Mouse (Mus musculus): ENCODE measurements at regions not wholly inside any gene's neighbourhood (a gene's known extent, or its start where the extent isn't known, plus 50 kb on each side); places are given as distances from the start of the nearest gene placed in this dataset.

GRCm38 (mm10) chr7:128868799-128869198, 124.1 kb downstream of the Sec23ip start:
- no peaks in the 10 kb centered on the region for H3K27me3 ChIP-seq (ENCODE audit: insufficient read depth, low read length)
- no peak overlapping the region for H3K4me2 ChIP-seq (replicated peaks; ENCODE audit: low read depth, low read length)
- H3K36me3 ChIP-seq (ENCODE audit: insufficient read depth, low read length) = no peaks in the 10 kb centered on the region
- no peaks in the 10 kb centered on the region for H3K4me1 ChIP-seq (ENCODE audit: insufficient read depth, low read length)
- H3K9ac ChIP-seq (replicated peaks; ENCODE audit: low read length) = no peak overlapping the region
- ATAC-seq (ENCODE audit: low FRiP score, low TSS enrichment) = no peak
- H3K9me3 ChIP-seq (ENCODE audit: low read length) = no peaks in the 10 kb centered on the region
- H3K4me3 ChIP-seq (ENCODE audit: low read length) = no peak overlapping the region
- no peak overlapping the region for H3K27ac ChIP-seq (ENCODE audit: low read length)
- WGBS = 80% methylated on average over 2 of the region's 2 CpGs

- Histone ChIP-seq H3K9me3 (ENCODE audit: low read length) (no peaks in the 10 kb centered on the region), H3K9ac (replicated peaks; ENCODE audit: low read length) (no peak overlapping the region), H3K4me2 (replicated peaks; ENCODE audit: low read depth, low read length) (no peak overlapping the region), H3K4me3 (ENCODE audit: low read length) (no peak overlapping the region), H3K27ac (ENCODE audit: low read length) (no peak overlapping the region), H3K27me3 (ENCODE audit: insufficient read depth, low read length) (no peaks in the 10 kb centered on the region), H3K4me1 (ENCODE audit: insufficient read depth, low read length) (no peaks in the 10 kb centered on the region), H3K36me3 (ENCODE audit: insufficient read depth, low read length) (no peaks in the 10 kb centered on the region)
- no peak for ATAC-seq (ENCODE audit: low FRiP score, low TSS enrichment)
- 69% methylated on average over 3 of the region's 3 CpGs for WGBS
Measured at GRCm38 (mm10) chr7:128884015-128884414, 139.3 kb downstream of the Sec23ip start.

DNA sequence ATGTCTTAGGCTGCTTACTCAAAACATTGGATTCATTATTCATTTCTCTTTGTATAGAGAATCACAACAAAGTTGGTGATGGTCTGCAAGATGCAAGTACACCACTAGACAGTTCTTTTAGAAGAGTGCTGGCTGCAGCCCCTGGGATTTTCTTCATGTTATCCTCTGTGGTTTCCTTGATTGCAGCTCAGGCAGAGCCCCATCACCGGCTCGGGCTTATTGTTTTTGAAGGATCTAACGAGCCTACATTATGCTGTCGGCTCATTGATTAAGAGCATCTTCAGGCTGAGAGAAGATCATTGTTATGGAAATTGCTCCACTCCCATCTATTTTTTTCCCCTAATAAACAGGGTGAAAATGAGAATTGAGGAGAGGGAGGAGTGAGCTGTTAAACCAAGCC, 140.8 kb downstream of the Sec23ip start:
- no peak overlapping the region for H3K27ac ChIP-seq (ENCODE audit: low read length)
- H3K9ac ChIP-seq (replicated peaks; ENCODE audit: low read length) = no peak overlapping the region
- WGBS = 66% methylated on average over 4 of the region's 4 CpGs
- no peak for ATAC-seq (ENCODE audit: low FRiP score, low TSS enrichment)
- no peaks in the 10 kb centered on the region for H3K36me3 ChIP-seq (ENCODE audit: insufficient read depth, low read length)
- no peaks in the 10 kb centered on the region for H3K9me3 ChIP-seq (ENCODE audit: low read length)
- H3K4me3 ChIP-seq (ENCODE audit: low read length) = no peak overlapping the region
- no peak overlapping the region for H3K4me2 ChIP-seq (replicated peaks; ENCODE audit: low read depth, low read length)
- H3K27me3 ChIP-seq (ENCODE audit: insufficient read depth, low read length) = no peaks in the 10 kb centered on the region
- no peaks in the 10 kb centered on the region for H3K4me1 ChIP-seq (ENCODE audit: insufficient read depth, low read length)

DNA sequence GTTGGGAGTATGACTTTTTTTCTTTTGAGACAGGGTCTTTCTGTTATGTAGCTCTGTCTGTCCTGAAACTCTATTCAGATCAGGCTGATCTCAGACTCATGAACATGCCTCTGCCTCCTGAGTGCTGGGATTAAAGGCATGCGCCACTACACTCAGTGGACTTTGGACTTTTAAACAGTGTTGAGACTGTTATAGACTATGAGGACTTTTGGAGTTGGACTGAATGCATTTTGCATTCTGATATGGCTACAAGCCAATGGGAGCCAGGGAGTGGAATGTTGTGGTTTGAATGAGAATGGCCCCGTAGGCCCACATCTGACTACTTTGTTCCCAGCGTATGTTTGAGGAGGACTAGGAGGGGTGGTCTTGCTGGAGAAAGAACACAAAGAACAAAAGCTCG, 165.4 kb downstream of the Sec23ip start:
- no peaks in the 10 kb centered on the region for H3K27me3 ChIP-seq (ENCODE audit: insufficient read depth, low read length)
- no peak for ATAC-seq (ENCODE audit: low FRiP score, low TSS enrichment)
- H3K9me3 ChIP-seq (ENCODE audit: low read length) = no peaks in the 10 kb centered on the region
- 90% methylated on average over 4 of the region's 4 CpGs for WGBS
- H3K4me2 ChIP-seq (replicated peaks; ENCODE audit: low read depth, low read length) = no peak overlapping the region
- no peak overlapping the region for H3K4me3 ChIP-seq (ENCODE audit: low read length)
- no peaks in the 10 kb centered on the region for H3K4me1 ChIP-seq (ENCODE audit: insufficient read depth, low read length)
- no peak overlapping the region for H3K27ac ChIP-seq (ENCODE audit: low read length)
- no peaks in the 10 kb centered on the region for H3K36me3 ChIP-seq (ENCODE audit: insufficient read depth, low read length)
- H3K9ac ChIP-seq (replicated peaks; ENCODE audit: low read length) = no peak overlapping the region

- no peaks in the 10 kb centered on the region for H3K36me3 ChIP-seq (ENCODE audit: insufficient read depth, low read length)
- H3K27ac ChIP-seq (ENCODE audit: low read length) = no peak overlapping the region
- H3K4me3 ChIP-seq (ENCODE audit: low read length) = no peak overlapping the region
- no peak overlapping the region for H3K9ac ChIP-seq (replicated peaks; ENCODE audit: low read length)
- H3K9me3 ChIP-seq (ENCODE audit: low read length) = no peaks in the 10 kb centered on the region
- WGBS = 36% methylated on average over 6 of the region's 6 CpGs
- no peaks in the 10 kb centered on the region for H3K4me1 ChIP-seq (ENCODE audit: insufficient read depth, low read length)
- no peak overlapping the region for H3K4me2 ChIP-seq (replicated peaks; ENCODE audit: low read depth, low read length)
- no peak for ATAC-seq (ENCODE audit: low FRiP score, low TSS enrichment)
- no peaks in the 10 kb centered on the region for H3K27me3 ChIP-seq (ENCODE audit: insufficient read depth, low read length)
Measured at GRCm38 (mm10) chr7:128937976-128938730, 193.4 kb downstream of the Sec23ip start.

DNA sequence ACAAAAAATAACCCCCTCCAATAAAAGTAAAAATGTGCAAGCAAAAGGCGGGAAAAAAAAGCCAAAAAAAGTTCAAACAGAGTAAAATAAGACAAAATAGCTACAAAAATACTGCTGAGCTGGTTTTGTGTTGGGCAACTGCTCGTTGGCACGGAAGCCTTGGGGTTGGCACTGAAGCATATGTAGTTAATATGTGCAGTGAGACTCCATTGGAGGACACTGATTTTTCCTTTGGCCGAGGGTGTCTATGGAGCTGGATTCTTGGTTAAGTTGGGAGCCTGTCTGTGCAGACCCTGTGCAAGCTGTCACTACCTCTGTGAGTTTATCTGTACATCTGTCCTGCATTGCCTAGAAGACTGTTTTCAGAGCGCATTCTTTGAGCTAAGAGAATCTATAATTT, 215.8 kb downstream of the Sec23ip start:
- WGBS = 85% methylated on average over 5 of the region's 5 CpGs
- H3K4me2 ChIP-seq (replicated peaks; ENCODE audit: low read depth, low read length) = no peak overlapping the region

GRCm38 (mm10) chr7:128979904-128980303, 235.2 kb downstream of the Sec23ip start:
- WGBS = 81% methylated on average over 3 of the region's 4 CpGs
- no peaks in the 10 kb centered on the region for H3K36me3 ChIP-seq (ENCODE audit: insufficient read depth, low read length)
- no peaks in the 10 kb centered on the region for H3K4me1 ChIP-seq (ENCODE audit: insufficient read depth, low read length)
- H3K27ac ChIP-seq (ENCODE audit: low read length) = no peak overlapping the region
- no peak overlapping the region for H3K4me2 ChIP-seq (replicated peaks; ENCODE audit: low read depth, low read length)
- H3K9ac ChIP-seq (replicated peaks; ENCODE audit: low read length) = no peak overlapping the region
- H3K4me3 ChIP-seq (ENCODE audit: low read length) = no peak overlapping the region
- no peak for ATAC-seq (ENCODE audit: low FRiP score, low TSS enrichment)
- H3K27me3 ChIP-seq (ENCODE audit: insufficient read depth, low read length) = no peaks in the 10 kb centered on the region
- no peaks in the 10 kb centered on the region for H3K9me3 ChIP-seq (ENCODE audit: low read length)

More for the DNA sequence above, 215.8 kb downstream of the Sec23ip start:
- no peak for ATAC-seq (ENCODE audit: low FRiP score, low TSS enrichment)
- Histone ChIP-seq H3K27me3 (ENCODE audit: insufficient read depth, low read length) (no peaks in the 10 kb centered on the region), H3K4me1 (ENCODE audit: insufficient read depth, low read length) (no peaks in the 10 kb centered on the region), H3K9ac (replicated peaks; ENCODE audit: low read length) (no peak overlapping the region), H3K27ac (ENCODE audit: low read length) (no peak overlapping the region), H3K9me3 (ENCODE audit: low read length) (0 out of 2 replicates have a peak, but pooled peaks cover 4% of the 10 kb centered on the region), H3K4me3 (ENCODE audit: low read length) (no peak overlapping the region), H3K36me3 (ENCODE audit: insufficient read depth, low read length) (no peaks in the 10 kb centered on the region)

- H3K4me2 ChIP-seq (replicated peaks; ENCODE audit: low read depth, low read length) = no peak overlapping the region
Measured at GRCm38 (mm10) chr7:128980827-128981226, 236.1 kb downstream of the Sec23ip start.

GRCm38 (mm10) chr7:128998759-128999158, 254.0 kb downstream of the Sec23ip start:
- H3K4me3 ChIP-seq (ENCODE audit: low read length) = no peak overlapping the region
- no peak for ATAC-seq (ENCODE audit: low FRiP score, low TSS enrichment)
- H3K4me2 ChIP-seq (replicated peaks; ENCODE audit: low read depth, low read length) = no peak overlapping the region
- H3K27me3 ChIP-seq (ENCODE audit: insufficient read depth, low read length) = no peaks in the 10 kb centered on the region
- H3K9me3 ChIP-seq (ENCODE audit: low read length) = no peaks in the 10 kb centered on the region
- no peaks in the 10 kb centered on the region for H3K36me3 ChIP-seq (ENCODE audit: insufficient read depth, low read length)
- H3K4me1 ChIP-seq (ENCODE audit: insufficient read depth, low read length) = no peaks in the 10 kb centered on the region
- no peak overlapping the region for H3K27ac ChIP-seq (ENCODE audit: low read length)
- H3K9ac ChIP-seq (replicated peaks; ENCODE audit: low read length) = no peak overlapping the region
- 57% methylated on average over 4 of the region's 4 CpGs for WGBS

More at GRCm38 (mm10) chr7:128980827-128981226, 236.1 kb downstream of the Sec23ip start:
- Histone ChIP-seq H3K27me3 (ENCODE audit: insufficient read depth, low read length) (no peaks in the 10 kb centered on the region), H3K4me1 (ENCODE audit: insufficient read depth, low read length) (no peaks in the 10 kb centered on the region), H3K27ac (ENCODE audit: low read length) (no peak overlapping the region), H3K9me3 (ENCODE audit: low read length) (no peaks in the 10 kb centered on the region), H3K36me3 (ENCODE audit: insufficient read depth, low read length) (no peaks in the 10 kb centered on the region), H3K9ac (replicated peaks; ENCODE audit: low read length) (no peak overlapping the region), H3K4me3 (ENCODE audit: low read length) (no peak overlapping the region)
- 58% methylated on average over 7 of the region's 7 CpGs for WGBS
- no peak for ATAC-seq (ENCODE audit: low FRiP score, low TSS enrichment)

GRCm38 (mm10) chr7:129002419-129002818, 254.4 kb upstream of the Plpp4 start:
- Histone ChIP-seq H3K36me3 (ENCODE audit: insufficient read depth, low read length) (no peaks in the 10 kb centered on the region), H3K27me3 (ENCODE audit: insufficient read depth, low read length) (no peaks in the 10 kb centered on the region), H3K4me3 (ENCODE audit: low read length) (no peak overlapping the region), H3K9ac (replicated peaks; ENCODE audit: low read length) (no peak overlapping the region), H3K4me1 (ENCODE audit: insufficient read depth, low read length) (no peaks in the 10 kb centered on the region), H3K27ac (ENCODE audit: low read length) (no peak overlapping the region), H3K9me3 (ENCODE audit: low read length) (no peaks in the 10 kb centered on the region), H3K4me2 (replicated peaks; ENCODE audit: low read depth, low read length) (no peak overlapping the region)
- ATAC-seq (ENCODE audit: low FRiP score, low TSS enrichment) = no peak
- 66% methylated on average over 5 of the region's 5 CpGs for WGBS

All from kidney, embryonic 16.5 days (tissue).